Mouse (Mus musculus) C2C12 (cell line): ENCODE results near the gene Eif3d.

Experiments used
- CTCF ChIP-seq: IDR thresholded peaks from one replicate; pipeline ENCODE4 v1.5.1; 2011; ENCODE audit not compliant: control insufficient read depth, insufficient read depth, insufficient read length
- MYOD1 ChIP-seq: IDR thresholded peaks from one replicate; pipeline ENCODE4 v1.6.1; 2011; ENCODE audit warnings: low read depth; ENCODE audit not compliant: control insufficient read depth, insufficient read length
- USF1 ChIP-seq: IDR thresholded peaks from one replicate; pipeline ENCODE4 v1.6.1; 2011; ENCODE audit warnings: low read depth, mild to moderate bottlenecking, control low read depth, moderate library complexity

- TF ChIP-seq USF1: no peak
- no peak for TF ChIP-seq CTCF
- TF ChIP-seq MYOD1: no peak
Measured at GRCm38 (mm10) chr15:77983391-77983790, 12.8 kb upstream of the Eif3d start.
